Mouse (Mus musculus) cerebellum, adult 11 months (tissue): ENCODE measurements at regions not wholly inside any gene's neighbourhood (a gene's known extent, or its start where the extent isn't known, plus 50 kb on each side); places are given as distances from the start of the nearest gene placed in this dataset.

Experiments
- DNase-seq: peaks from one replicate; pipeline ENCODE4 v3.0.0; 2022

DNA sequence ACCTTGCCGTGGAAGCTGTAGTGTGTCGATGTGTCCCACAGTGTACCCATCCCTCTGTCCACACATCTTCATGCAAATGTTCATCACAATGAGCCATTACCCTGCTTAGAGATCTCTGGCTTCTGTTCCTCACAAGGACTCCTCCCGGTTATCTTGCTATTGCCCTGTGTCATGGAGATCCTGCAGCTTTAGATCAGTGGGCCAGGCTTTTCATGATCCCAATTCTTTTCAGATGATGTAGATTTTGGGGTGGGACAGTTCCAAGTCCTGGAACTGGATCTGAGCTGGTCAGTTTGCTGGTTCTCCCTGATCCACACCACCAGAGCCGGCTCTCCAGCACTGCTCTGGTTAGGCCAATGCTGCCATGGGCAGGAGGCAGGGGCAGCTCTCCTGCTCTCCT is 161.2 kb downstream of the Tfap2c start:
- DNase-seq, result no peak

DNA sequence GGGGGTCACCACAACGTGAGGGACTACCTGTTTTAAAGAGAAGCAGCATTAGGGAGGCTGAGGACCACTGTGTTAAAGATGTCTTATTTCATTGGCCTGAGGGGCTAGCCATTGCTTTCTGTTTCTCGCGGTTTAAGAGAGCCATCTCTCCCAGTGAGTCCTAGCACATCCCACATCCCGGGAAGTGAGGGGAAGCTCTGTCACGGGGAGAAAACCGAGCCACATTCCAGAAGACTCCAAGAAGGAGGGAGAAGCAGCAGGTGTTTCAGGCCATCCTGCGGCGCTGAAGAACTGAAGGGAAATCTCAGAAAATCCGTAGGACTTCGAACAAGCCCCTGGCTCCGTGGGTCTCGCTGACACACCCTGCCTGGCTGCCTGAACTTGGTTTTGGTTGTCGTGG is 177.3 kb downstream of the Tfap2c start:
- DNase-seq, result no peak

DNA sequence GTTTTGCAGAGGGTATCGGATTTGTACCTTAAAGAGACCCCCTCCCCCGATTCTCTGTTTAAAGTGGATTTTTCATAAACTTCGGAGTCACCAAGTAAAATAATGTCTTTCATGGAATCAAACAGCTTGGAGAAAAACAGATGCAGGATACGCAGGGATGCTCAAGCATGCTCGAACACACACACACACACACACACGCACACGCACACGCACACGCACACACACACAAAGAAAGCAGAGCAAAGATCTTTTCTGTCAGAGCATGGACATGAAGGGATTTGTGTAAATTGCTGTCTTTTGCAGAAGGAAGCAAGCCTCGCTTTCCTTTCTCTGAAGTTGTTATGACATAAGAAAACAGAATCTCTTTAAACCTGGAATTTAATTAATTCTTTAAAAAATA is 178.2 kb downstream of the Tfap2c start:
- DNase-seq, result no peak

DNA sequence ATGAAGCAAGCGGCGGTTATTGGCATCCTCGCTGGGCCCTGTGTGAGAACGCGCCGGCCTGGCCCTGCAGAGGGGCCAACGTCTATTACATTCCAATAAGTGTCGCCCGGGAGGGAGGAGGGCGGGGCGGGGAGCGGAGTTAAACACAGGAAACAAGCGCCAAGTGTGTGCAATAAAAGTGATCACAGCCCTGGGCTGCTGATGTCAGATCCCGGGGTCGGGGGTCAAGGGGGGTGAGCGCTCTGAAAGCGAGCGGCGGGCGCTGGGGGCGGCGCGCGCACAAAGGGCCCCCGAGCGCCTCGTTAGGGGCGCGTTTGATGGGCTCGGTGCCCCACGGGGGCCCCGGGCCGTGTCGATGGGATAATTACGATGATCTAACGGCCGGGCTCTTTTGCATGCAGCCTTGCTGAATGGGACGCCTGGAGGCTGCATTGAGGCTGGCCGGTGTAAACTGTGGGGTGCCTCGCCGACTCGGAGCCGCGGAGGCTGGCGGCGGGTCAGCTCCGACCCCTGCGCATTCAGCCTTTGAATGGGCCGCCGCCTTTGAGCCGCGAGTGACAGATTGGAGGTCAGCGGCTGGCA is 178.9 kb downstream of the Tfap2c start:
- DNase-seq, result no peak

DNA sequence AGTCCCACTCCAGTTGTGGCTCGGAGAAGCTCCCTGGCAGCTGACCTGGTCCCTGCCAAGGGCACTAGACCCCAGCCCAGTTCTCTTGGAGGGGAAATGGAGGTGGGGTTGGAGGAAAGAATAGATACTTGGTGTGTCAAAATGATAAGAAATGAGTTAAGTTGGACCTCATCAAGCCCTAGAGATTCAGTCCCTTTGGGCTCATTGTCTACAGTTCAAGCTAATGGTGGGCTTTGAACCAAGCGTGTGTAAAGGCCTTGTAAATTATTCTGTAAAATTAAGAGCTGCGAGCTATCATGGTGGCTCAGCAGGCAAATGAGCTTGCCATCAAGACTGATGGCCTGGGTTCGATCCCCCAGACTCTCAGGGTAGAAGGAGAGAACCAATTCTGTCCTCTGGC is 179.8 kb downstream of the Tfap2c start:
- DNase-seq, result no peak

DNA sequence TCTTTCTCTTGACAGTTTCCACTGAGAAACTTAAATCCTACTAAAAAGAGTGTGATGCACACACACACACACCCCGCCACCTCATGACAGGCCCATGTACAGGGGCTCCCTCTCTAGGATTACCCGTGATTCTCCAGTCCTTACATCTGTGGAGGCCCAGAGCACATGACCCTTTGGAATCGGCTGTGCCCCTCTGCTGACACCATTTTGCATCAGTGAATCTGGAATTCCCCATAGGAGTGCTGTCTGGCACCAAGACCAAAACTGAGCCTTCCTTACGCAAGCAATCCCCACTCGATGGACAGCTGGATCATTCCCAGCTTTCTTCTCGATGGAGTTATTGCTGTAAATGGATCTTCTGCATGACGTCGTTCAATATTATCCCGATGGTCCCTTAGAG is 180.3 kb downstream of the Tfap2c start:
- no peak for DNase-seq

DNA sequence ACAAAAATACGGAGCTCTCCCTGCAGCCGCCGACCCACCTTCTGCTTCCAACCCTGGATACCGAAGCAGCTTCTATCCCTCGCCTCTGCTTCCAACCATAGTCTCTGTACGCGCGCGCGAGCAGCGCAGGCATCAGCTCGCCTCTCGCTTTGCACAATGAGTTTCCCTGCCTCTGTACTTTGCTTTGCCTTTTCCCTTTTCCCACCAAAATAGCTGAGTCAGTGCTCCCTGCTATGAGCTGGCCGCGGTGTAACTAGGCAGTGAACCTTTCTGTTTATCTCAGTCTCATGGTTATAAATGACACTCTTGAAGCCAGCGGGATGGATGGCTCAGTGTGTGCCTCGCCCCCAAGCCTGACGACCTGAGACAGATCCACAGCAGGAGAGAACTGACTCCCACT is 182.0 kb downstream of the Tfap2c start:
- no peak for DNase-seq

DNA sequence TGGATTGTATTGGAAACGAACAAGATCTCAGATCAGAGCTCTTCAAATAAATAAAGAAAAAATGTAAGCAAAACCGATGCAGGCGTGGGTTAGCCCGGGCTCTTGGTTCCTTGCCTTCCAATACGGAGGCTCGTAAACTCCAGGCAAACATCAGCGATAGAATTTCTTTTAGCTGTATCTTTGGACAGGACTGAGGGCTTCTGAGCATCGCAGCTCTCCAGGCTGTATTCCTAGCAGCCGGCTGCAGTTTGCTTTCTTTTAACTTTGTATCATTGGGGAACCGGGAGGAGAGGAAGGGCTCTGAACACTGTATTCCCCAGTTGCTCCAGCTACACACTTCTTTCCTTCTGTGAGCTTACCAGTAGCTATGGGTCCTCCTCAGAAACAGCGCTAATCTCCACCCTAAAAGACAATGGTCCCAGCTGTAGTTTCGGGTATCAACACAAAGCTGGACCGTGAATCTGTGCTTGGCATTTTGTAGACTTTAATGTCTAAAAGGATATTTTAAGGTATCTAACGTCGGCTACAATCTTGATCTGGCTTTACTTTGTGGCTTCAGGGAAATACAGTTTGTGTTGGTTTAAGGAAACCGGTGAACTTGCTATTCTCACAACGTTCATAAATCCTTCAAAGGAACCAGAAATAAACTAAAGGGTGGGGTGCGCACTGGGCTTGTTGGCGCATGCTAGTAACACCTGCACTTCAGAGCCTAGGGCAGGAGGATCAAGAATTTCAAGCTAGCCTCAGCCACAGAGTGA is 183.2 kb downstream of the Tfap2c start:
- DNase-seq, result no peak

DNA sequence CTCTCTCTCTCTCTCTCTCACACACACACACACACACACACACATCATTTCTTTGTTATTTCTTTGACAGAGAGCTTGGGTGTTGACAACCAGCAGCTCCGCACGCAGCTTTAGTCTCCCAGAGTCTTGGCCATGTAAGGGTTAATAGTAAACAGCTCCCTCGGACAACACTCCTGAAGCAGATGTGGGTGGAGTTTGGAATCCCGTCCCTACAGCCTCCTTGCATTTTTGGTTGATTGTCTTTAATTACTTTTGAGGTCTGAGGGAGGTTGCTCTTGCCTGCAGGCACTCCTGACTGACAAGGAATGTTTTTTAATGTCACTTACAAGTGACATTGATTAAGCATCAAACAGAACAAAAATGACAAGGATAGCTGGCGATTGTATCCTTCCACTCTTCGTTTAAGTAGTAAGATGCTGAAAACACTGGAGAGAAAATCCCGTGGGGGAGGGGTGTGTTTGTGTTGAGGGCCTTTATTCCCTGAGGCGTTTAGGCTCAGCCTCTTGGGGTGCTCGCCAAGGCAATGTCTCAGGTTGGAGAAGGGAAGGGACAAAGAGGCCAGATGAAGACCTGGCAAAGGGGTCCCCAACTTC is 184.1 kb downstream of the Tfap2c start:
- no peak for DNase-seq

DNA sequence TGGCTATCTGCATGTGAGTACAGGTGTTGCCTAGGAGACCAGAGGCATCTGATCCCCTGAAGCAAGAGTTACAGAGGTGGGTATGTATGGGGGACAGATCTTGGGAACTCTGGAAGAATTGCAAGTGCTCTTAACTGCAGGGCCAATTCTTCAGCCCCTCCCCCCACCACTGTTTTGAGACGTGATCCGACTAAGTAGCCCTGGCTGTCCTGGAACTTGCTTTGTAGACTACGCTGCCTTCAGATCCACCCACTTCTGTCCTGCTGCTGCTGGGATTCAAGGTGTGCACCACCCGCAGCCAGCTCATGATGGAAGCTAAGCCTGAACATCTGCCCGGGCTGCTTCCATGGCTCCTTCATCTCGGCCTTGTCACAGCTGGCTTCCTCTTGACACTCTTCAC is 186.2 kb downstream of the Tfap2c start:
- DNase-seq, result no peak

DNA sequence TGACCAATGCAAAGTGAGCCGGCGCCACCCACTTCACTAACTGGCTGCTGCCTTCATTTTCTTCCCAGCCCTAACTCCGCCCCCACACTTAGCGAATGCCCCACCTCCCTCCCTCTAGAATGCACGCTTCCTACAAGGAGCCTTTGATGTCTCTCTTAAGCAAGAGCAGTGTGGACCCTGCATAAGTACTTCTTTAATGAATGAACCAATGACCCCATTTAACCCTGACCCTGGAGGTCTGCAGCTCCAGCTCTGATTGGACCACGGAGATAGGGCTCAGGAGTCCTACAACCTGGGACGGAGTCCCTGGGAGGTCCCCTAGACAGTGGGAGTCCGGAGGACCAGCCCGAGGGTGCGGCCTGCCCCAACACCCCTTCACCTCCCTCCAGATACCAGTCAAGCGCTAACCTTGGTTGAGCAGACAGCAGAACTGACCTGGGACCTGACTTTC is 189.7 kb downstream of the Tfap2c start:
- DNase-seq, result no peak

DNA sequence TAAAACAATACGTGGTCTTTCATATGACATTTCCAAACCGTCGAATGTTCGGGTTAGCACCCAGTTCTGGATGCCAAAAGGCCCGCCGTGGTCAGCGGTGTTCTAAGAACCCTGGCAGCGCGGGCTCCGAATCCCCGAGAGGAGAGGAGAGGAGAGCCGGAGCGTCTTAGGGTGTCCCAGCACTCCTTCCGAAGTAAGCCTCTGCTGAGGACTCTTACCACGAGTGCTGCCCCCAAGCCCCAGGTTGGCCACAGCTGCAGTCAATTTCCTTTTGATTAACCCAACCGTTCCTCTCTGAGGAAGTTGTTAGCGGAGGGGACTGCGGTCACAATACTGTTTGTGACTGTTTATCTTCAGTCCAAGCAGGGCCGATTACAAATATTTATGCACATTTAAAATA is 190.1 kb downstream of the Tfap2c start:
- no peak for DNase-seq

DNA sequence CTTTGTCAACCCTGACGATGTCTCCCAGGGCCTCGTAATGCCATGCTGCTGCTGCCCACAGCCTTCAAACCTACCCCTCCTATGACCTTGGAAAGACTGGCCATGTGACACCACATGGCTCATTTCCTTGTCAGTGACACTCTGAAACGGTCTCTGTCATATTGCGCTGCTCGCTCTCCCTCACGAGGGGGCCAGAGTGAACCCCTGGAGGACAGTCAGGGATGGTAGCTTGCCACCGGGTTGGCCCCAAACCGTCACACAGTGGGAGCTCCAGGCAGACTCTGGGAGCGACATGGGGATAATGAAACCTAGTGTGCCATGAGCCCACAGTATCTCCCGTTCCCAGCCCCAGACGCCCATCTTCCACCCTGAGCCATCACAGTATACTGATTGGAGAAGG is 188.8 kb downstream of the Bmp7 start:
- no peak for DNase-seq

DNA sequence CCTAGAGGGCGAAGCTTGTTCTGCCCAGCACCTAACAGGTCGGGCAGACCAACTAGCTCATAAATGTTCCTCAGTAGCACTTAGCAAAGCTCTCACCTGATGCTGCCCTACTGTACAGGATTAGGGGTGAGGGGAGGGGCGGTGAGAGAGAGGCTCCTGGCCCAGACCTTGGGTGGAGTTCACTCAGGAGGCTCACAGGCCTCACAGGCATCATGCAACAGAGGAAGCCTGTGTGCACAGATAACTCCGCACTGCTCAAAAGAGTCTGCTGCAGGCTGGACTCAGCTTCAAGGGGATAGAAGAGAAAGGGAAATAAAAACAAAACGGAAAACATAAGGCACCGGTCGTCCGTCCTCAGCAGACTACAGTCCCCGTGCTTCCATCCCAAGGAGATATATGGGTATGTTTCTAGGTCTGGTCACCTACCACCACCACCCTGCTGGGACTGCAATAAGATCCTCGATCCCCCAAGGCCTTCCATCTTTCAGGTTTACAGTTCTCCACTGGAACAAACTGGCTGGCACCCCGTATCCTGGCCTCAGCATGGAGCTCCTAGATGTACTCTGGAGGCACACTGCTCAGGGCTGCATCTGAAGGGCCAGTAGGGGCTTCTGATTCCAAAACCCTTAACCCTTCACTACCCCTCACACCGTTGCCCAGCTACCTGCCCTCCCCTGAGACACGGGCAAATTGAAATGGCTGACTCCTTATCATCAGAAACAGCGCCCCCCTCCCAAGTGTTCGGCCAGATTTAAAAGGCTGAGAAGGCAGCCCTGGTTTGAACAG is 184.2 kb downstream of the Bmp7 start:
- no peak for DNase-seq

DNA sequence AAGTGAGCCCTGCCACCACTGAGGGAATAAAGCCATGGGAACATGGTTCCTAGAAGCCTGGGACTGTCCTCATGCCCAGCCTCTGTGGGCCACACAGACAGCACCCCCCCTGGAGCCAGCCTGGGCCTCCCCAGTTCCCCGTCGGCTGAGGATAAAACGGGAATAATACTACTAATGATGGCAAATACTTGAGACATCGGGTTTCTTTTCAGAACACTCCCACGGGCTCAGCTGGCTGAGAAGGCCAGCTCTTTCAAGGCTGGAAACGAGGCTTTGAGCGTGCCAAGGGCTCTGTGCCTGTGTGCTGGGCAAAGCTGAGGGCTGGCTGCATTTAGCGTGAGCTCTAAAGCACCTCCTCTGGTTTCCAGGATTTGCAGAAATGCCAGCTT is 183.7 kb downstream of the Bmp7 start:
- no peak for DNase-seq

DNA sequence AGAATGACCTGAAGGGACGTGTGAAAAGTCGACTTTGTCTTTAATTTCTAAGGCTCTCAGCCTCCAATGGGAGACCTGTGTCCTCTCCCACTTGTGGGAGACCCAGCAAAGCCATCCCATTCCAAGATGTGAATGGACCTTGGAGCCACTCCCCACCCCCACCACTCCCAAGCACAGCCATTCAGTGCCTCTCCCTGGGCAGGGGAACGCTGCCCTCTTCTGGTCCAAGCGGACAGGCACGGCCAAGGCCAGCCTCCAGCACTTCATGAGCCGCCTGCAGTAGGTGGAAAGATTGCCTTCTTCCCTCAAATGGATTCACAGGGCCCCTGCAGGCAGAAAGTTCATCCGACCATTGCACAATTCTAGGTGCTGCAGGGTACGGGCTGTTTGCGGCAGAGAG is 181.6 kb downstream of the Bmp7 start:
- no peak for DNase-seq

DNA sequence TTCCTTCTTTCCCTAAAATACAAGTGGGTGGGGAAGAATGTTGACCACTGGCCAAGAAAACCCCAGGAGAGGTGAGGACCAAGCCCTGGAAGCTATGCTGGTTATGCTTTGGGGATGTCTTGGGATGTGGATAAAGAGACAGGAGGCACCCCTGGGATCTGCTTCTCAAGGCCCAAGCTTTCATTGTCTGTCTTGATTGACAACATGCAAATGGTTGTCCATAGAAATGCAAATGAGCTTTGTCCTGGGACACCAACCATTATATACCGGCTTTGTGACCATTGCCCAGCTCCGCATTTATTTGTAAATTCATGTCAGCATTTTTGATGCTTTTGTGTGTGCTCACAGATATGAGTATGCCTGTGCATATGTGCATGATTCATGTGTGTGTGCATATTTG is 174.9 kb downstream of the Bmp7 start:
- DNase-seq, result no peak

DNA sequence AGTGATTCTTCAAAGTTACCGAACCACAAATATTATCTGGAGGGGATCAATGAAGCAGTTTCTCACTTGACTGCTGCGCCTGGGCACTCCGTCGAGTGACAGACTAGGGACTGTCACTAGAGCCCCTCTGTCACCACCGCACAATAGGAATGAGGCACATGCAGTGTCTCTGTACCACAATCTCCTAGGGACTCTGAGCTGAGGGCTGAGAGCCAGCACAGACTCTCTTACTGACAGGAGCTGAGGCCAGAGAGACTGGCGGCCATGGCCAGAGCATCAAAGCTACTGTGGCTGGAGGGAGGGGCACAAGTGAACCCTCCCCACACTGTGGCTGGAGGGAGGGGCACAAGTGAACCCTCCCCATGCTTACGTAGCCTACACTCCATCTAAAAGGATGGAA is 173.7 kb downstream of the Bmp7 start:
- no peak for DNase-seq

DNA sequence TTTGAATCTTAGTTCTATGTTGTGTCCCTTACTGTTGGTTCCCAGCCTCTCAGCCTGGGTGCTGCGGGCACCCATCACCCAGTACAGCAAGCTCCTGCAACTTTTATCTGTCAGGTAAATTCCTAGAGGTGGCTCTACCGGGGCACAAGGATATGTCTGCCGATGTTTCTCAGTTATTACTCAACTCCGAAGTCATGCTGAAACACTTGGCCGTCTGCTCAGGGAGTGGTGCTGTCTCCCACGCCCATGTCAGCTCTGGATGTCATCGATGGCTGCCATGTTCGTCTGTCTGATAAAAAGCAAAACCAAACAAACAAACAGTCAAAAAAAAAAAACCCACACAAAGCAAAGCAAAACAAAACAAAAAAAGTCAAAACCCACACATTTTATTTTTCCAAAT is 171.4 kb downstream of the Bmp7 start:
- no peak for DNase-seq

DNA sequence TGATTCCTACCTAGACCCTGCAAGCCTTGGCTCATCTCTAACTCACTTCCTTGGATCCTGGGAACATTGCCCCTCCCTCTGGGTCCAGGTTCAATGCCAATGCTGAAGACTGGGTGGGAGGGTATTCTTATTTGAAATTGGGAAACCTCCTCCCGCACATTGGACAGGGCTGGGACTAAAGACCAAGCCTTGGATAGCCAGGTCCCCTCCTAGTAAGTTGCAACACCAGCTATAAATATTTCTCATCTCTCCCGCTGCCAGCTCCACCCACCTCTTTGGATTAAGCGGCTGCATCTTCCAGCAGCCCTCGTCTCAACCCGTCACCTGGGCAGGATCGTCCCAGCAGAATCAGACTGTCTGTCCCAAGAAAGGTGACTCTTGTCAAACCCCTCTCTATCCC is 170.1 kb downstream of the Bmp7 start:
- no peak for DNase-seq

DNA sequence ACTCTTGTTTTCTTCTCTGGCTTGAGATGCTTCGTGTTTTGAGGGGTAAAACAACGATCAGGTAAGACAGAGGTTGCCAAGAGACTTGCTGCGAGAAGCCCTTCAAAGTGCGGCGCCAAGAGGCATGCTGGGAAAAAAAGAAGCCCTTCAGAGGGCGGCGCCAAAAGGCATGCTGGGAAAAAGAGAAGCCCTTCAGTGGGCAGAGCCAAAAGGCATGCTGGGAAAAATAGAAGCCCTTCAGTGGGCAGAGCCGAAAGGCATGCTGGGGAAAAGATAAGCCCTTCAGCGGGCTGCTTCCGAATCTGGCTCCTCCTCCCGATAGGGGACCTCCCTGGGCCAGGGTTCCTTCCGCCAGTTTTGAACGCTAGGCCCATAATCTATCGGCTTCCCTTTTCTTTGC is 169.5 kb downstream of the Bmp7 start:
- DNase-seq, result no peak

DNA sequence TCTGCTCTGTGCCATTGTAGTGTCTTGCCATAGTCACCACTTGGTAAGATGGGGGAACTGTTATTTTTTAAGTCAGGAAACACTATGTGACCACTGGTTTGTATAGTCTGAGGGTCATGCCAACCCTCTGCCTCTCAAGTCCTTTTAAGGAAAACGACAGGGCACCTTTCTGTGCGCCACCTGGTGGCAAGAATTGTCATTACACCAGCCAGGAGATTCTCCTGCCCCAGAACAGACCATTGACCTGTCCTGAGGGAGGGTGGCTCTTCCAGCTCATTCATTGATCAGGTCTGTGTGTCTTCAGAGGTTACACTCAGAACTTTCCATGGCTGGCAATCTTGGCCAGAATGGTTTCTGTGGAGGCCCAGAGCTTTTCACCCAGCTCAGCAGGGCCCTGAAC is 166.9 kb downstream of the Bmp7 start:
- peak; percentile 9 for DNase-seq

DNA sequence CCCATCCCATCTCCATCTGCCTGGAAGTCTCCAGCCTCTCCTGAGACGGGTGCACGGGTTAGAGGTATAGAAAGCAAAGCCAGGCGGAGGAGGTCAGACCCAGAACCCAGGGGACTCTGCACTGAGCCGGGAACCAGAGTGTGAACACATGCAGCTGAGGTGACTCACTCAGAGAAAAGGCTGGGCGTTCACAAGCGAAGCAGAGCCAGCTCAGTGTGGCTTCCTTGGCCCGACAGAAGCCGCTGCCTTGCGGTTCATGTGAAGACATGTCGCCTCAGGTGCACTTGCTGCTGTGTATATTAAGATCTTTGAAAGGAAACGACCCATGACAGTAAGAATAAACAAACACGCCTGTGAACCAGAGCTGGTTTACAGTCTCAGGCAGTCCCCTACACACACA is 163.6 kb downstream of the Bmp7 start:
- no peak for DNase-seq

DNA sequence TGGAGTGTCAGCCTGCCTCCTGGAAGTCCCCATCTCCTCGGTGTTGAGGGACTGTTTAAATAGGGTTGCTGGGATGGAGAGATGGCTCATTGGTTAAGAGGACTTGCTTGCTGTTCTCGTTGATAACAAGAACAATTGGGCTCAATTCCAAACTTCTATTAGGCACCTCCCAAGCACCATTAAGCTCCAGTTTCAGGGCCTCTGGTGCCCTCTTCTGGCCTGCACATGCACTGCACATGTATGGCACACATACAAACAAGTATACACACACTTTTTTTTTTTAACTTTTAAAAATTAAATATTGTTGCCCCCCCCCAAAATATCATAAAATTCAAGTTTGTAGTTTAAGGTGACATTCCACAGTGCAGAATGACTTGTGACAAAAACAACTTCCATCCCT is 162.3 kb downstream of the Bmp7 start:
- DNase-seq, result no peak
